Mouse (Mus musculus) small intestine, adult 2 months (tissue): ENCODE data around the gene Chml. TPM values are rescaled to one million over a fixed set of nuclear protein-coding genes. Genes with fewer than 3 reads are reported as not detected.

ENCODE experiments used
- H3K27ac ChIP-seq: fragments of 200-500 bp; 2 replicates; pipeline ENCODE4 v1.5.1; 2012; ENCODE audit warnings: low read depth, low read length, control low read depth, inconsistent platforms; ENCODE audit not compliant: insufficient read depth
- H3K27me3 ChIP-seq: fragments of 200-500 bp; 2 replicates; pipeline ENCODE4 v1.6.1; 2012; ENCODE audit warnings: mild to moderate bottlenecking, moderate library complexity, low read length, inconsistent platforms; ENCODE audit not compliant: control insufficient read depth, insufficient read depth
- H3K36me3 ChIP-seq: fragments of 200-500 bp; 2 replicates; pipeline ENCODE4 v1.6.1; 2012; ENCODE audit warnings: mild to moderate bottlenecking, low read length, control low read depth, inconsistent platforms; ENCODE audit not compliant: control insufficient read depth, insufficient read depth
- H3K4me1 ChIP-seq: fragments of 200-500 bp; 2 replicates; pipeline ENCODE4 v1.6.1; 2012; ENCODE audit warnings: low read length, inconsistent platforms, mixed read lengths; ENCODE audit not compliant: control insufficient read depth, insufficient read depth, insufficient read length
- H3K4me3 ChIP-seq: fragments of 200-500 bp; 2 replicates; pipeline ENCODE4 v1.5.1; 2012; ENCODE audit warnings: low read depth, mild to moderate bottlenecking, control low read depth, inconsistent platforms, low read length, moderate library complexity
- CTCF ChIP-seq: fragments of 200-500 bp; IDR thresholded peaks from 2 replicates; pipeline ENCODE4 v1.5.1; 2012; ENCODE audit warnings: low read depth, mild to moderate bottlenecking, control low read depth, inconsistent platforms, low read length, moderate library complexity, mixed read lengths; ENCODE audit not compliant: insufficient replicate concordance, insufficient read length; ENCODE audit errors: extremely low read depth
- POLR2A ChIP-seq: fragments of 200-500 bp; IDR thresholded peaks from 2 replicates; pipeline ENCODE4 v1.6.1; 2012; ENCODE audit warnings: low read depth, mild to moderate bottlenecking, control low read depth, inconsistent platforms, low read length, moderate library complexity
- WGBS: fragments of 180-500 bp; shearing (Covaris S2); methylation state at CpG from one replicate; pipeline ENCODE4 v1.1.7; 2018; 5-methylcytosine and 5-hydroxymethylcytosine counted together
- polyA plus RNA-seq: library from polyadenylated mRNA; depleted of rRNA; stranded (reverse); fragments of >200 nt; gene quantifications from 2 replicates; pipeline ENCODE4 v1.2.3, GENCODE M21; 2012; rRNA removed

Chml gene
- polyA plus RNA-seq, 1 experiment: 10.4 TPM

GRCm38 (mm10) chr1:175648615-175649014, 44.1 kb downstream of the Chml start:
- Histone ChIP-seq H3K4me3 (no peak overlapping the region), H3K27ac (no peak overlapping the region), H3K27me3 (no peaks in the 10 kb centered on the region), H3K4me1 (no peaks in the 10 kb centered on the region), H3K36me3 (no peaks in the 10 kb centered on the region)
- WGBS: 91% methylated on average over 4 of the region's 4 CpGs
- no peak for TF ChIP-seq POLR2A
- no peak for TF ChIP-seq CTCF

GRCm38 (mm10) chr1:175646952-175647351, 45.7 kb downstream of the Chml start:
- H3K4me3 ChIP-seq: no peak overlapping the region
- H3K36me3 ChIP-seq: no peaks in the 10 kb centered on the region
- H3K4me1 ChIP-seq: no peaks in the 10 kb centered on the region
- no peak for TF ChIP-seq CTCF
- TF ChIP-seq POLR2A: no peak
- no peak overlapping the region for H3K27ac ChIP-seq
- no peaks in the 10 kb centered on the region for H3K27me3 ChIP-seq
- 15% methylated on average over 9 of the region's 9 CpGs for WGBS

GRCm38 (mm10) chr1:175643496-175644265, 49.0 kb downstream of the Chml start:
- no peaks in the 10 kb centered on the region for H3K4me1 ChIP-seq
- 36% methylated on average over 5 of the region's 5 CpGs for WGBS
- no peak for TF ChIP-seq POLR2A
- peak overlapping the region; percentile 71; the same call in 1 of the 2 replicates for H3K27ac ChIP-seq
- no peaks in the 10 kb centered on the region for H3K36me3 ChIP-seq
- H3K27me3 ChIP-seq: no peaks in the 10 kb centered on the region
- no peak overlapping the region for H3K4me3 ChIP-seq

DNA sequence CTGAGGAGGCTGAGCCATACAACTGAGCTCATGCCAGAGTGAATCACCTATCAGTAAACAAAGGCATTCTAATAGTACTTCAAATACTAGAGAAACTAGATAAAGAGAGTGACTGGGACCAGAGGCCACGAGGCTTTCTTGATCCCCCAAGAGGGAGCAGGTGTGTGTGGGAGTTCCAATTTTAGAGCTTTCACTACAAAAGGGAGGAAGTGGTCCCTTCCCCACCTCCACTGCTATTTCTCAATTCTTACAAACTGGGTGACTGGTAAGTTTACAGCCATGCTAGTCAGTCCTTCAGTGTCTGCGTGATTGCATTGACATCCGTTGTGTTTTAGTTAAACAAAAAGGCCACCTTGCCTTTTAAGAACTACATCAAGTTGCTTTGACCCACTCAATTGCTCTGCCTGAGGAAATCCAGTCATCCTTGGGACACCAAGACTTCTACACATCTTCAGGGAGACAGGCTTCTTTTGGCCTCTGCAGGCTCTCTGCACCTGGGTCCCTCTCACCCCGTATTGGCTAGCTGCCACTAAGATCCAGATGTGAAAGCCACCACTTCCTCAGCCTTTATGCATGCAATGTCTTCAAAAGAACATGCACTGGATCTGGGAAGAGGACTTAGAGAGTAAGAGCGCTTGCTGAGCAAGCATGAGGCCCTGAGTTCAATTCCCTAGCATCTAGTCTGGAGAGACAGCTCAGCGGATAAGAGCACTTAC, 52.1 kb downstream of the Chml start:
- H3K27ac ChIP-seq: no peak overlapping the region; the same call in 1 of the 2 replicates
- WGBS: 61% methylated on average over 6 of the region's 6 CpGs
- H3K36me3 ChIP-seq: no peaks in the 10 kb centered on the region

DNA sequence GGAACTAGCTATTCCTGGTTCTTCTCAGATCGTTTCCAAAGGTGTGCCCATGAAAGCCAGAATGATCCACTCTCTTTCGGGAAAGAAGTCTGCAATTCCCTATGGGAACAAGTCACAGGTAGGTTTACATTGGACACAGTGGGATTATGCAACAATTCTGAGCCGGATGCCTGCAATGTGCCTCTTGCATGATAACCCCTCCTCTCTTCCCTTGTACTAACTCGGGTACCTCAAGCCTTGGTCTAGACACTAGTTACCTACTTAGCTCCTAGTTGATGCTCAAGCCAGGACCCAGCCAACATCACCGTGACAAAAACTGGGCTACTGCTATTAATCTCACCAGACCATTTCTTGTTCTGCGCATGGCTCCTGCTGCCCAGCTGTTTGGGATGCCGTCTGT, 53.6 kb downstream of the Chml start:
- TF ChIP-seq CTCF: no peak
- TF ChIP-seq POLR2A: no peak
- 75% methylated on average over 7 of the region's 7 CpGs for WGBS
- no peaks in the 10 kb centered on the region for H3K36me3 ChIP-seq

More for the DNA sequence above, 52.1 kb downstream of the Chml start:
- Histone ChIP-seq H3K4me3 (no peak overlapping the region), H3K4me1 (no peaks in the 10 kb centered on the region), H3K27me3 (no peaks in the 10 kb centered on the region)
- no peak for TF ChIP-seq POLR2A
- no peak for TF ChIP-seq CTCF

GRCm38 (mm10) chr1:175637677-175638076, 55.0 kb downstream of the Chml start:
- TF ChIP-seq CTCF (no peak), POLR2A (no peak)
- 69% methylated on average over 7 of the region's 7 CpGs for WGBS
- Histone ChIP-seq H3K27me3 (no peaks in the 10 kb centered on the region), H3K4me1 (no peaks in the 10 kb centered on the region), H3K36me3 (no peaks in the 10 kb centered on the region), H3K4me3 (no peak overlapping the region), H3K27ac (no peak overlapping the region)

More for the DNA sequence above, 53.6 kb downstream of the Chml start:
- Histone ChIP-seq H3K4me1 (no peaks in the 10 kb centered on the region), H3K4me3 (no peak overlapping the region), H3K27me3 (no peaks in the 10 kb centered on the region), H3K27ac (no peak overlapping the region)

DNA sequence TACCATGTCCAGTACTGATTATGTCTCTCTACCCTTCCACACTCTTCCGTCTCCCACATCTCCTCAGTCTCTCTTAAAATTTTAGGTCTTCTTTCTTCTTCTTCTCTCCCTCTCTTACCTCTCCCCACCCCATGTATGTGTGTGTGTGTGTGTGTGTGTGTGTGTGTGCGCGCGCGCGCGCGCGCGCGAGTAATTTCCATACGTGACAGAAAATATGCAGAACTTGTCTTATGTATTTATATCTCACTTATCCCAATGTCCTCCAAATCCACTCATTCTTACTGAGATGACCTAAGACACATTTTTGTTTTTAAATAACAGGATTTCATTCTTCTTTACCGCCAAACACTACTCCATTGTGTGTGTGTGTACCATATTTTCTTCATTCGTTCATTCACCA, 60.2 kb downstream of the Chml start:
- TF ChIP-seq CTCF: no peak
- no peak for TF ChIP-seq POLR2A
- Histone ChIP-seq H3K4me1 (peaks cover 2% of the 10 kb centered on the region), H3K27ac (no peak overlapping the region), H3K4me3 (no peak overlapping the region), H3K36me3 (no peaks in the 10 kb centered on the region), H3K27me3 (no peaks in the 10 kb centered on the region)
- 89% methylated on average over 14 of the region's 14 CpGs for WGBS

Other genes starting within 250 kb of the Chml start
- gene Rgs7, start 200.4 kb downstream of the Chml start, polyA plus RNA-seq: 0.04 and 0.05 TPM in 2 replicates
- gene Kmo, start 72.5 kb downstream of the Chml start, polyA plus RNA-seq: 0.41 and 0.55 TPM in 2 replicates
- 11.8 and 16.4 TPM in 2 replicates for gene Fh1, start 67.3 kb downstream of the Chml start, polyA plus RNA-seq
- gene Opn3, start 125 bp downstream of the Chml start, polyA plus RNA-seq: 0.93 and 2.4 TPM in 2 replicates
- not detected in 2 replicates for gene Wdr64, start 5.7 kb upstream of the Chml start, polyA plus RNA-seq
- 0.20 and 0.38 TPM in 2 replicates for gene Exo1, start 187.7 kb upstream of the Chml start, polyA plus RNA-seq
- gene Gm38100, start 227.4 kb upstream of the Chml start, polyA plus RNA-seq: not detected in 2 replicates